Mouse (Mus musculus) heart, postnatal 10 days (tissue): ENCODE measurements around the gene Rpn1. TPM values are rescaled to one million over a fixed set of nuclear protein-coding genes. Genes with fewer than 3 reads are reported as not detected.

Experiments
- DNase-seq, 2 experiments: peaks; one replicate each; pipeline ENCODE4 v3.0.0; 2021
- intact Hi-C: fragments of 180-260 bp; cut with DNase I; formaldehyde crosslinking; loops from one replicate; pipeline ENCODE4 v1.15.1; 2025
- total RNA-seq, 2 experiments: library from RNA; stranded (reverse); gene quantifications; 2 replicates each; pipeline ENCODE4 v1.2.3; 2021

Gene Rpn1
- total RNA-seq, 2 experiments from 2014 or later, result 111 to 128 TPM

DNA sequence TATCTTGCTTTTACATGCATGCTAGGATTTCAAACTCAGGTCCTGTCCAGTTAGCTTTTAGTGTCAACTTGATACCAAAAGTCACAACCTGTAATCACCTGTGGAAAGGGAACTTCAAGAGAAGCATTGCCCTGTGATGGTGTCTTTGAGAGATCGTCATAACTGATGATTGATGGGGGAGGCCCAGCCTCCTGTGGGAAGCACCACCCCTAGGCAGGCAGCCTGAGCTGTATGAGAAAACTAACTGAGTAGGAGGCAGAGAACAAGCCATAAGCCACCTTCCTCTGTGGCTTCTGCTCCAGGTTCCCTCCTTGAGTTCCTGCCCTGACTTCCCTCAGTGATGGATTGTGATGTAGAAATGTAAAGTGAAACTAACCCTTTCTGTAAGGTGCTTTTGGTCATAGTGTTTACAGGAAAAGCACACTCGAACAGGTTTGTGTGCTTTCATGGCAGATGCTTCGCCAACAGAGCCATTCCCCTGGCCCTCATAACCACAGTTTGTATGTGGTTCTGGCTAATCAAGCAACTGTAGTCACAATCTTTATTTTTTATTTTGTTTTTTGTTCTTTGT is 20.1 kb upstream of the Rpn1 start:
- intact Hi-C loops, result no loop called here
- no peak for DNase-seq

DNA sequence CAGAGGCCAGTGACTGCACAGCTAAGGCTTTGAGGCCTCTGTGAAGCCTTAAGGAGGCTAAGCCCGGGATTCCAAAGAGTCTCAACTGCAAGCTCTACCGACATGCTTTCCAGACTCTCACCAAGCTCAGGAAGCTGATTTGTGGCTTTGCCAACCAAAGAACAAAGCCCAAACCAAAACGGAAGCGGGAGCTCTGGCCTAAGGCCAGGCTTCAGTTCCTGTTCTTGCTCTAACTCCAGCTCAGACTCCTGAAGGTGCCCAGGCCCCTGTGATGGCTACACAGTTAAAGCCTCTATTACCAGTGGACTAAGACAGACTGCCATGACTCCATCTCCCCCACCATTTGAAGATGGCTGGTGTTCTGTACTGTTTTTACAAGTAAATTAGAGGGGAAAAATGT is 19.2 kb upstream of the Rpn1 start:
- intact Hi-C loops, result no loop called here
- peak; percentile 62 to 77 for DNase-seq

DNA sequence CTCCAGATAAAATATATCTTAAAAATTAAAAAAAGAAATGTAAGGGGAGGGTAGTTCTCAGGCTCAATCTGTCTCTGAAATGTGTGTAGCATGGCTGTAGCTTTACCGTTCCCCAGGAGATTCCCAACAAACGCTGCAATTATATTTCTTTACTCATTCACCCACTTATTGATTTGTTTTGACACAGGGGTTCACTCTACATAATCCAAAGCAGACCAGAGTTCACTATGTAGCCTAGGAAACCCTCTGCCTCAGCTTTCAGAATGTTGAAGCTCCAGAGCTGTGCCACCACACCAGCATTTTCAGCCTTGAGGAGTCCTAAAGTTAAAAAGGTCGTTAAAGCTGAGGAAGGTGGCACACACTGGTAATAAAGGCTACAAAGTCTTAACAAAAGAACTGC is 18.3 kb upstream of the Rpn1 start:
- intact Hi-C loops, result no loop called here
- no peak for DNase-seq

DNA sequence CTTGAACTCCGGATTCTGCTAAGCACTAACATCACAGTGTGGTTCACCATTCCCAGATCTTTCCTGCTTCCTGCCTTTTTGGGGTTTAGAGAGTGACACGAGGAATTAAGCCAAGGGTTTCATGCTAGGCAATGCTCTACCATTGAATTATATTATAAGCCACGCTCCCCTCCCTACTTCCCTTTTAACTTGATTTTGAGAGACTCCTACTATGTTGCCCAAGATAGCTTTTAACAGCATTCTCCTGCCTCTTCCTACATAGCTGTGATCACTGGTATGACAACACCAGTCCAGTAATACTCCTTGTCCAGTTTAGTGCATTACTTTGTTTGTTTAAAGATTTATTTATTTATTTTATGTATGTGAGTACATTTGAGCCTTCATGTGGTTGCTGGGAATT is 16.6 kb upstream of the Rpn1 start:
- intact Hi-C loops, result no loop called here
- DNase-seq, result no peak

DNA sequence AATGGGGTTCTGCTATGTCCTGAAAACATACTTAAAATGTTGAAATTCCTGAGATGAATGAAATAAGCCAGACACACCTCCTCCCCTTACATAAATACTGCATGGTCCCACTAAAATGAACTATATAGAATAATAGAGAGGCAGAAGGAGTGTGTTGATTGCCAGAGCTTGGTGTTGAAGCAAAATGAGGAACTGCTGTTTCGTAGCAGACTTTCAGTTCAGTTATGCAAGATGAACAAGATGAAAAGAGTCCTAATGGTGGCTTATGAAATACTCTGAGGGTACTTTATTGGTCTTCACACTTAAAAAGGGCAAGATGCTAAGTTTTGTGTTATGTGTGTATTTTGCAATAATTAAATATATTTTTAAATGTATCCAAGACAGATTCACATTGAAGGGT is 15.5 kb upstream of the Rpn1 start:
- no peak for DNase-seq

DNA sequence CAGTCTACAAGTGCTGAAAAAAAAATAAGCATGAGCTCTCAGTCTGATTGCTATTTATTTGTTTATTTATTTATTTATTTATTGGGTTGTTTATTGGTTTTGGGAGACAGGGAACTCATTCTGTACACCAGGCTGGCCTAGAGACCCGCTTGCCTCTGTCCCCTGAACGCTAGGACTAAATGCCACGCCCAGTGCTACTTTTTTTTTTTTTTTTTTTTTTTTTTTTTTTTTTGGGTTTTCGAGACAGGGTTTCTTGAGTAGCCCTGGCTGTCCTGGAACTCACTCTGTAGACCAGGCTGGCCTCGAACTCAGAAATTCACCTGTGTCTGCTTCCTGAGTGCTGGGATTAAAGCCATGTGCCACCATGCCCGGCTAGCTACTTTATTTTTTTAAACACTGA is 13.8 kb upstream of the Rpn1 start:
- DNase-seq, result no peak
- intact Hi-C loops, result no loop called here

More for the DNA sequence above, 15.5 kb upstream of the Rpn1 start:
- intact Hi-C loops, result no loop called here

DNA sequence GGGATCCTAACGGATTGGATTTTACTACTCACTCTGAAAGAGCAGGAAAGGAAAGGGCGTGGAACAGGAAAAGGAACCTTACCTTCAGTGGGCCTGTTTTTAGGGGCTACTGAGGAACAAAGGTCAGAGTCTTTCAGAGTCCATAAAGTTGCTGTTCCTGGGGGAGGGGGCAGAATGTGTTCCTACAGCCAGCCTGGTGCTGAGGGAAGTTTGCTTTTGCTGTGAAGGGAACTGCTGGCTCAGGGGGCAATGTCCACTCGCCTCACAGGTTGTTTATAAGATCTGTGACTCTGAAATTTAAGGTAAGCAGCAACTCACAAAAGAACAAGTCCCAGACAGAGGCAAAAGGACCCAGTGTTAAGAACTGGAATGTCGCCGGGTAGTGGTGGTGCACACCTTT is 13.1 kb upstream of the Rpn1 start:
- DNase-seq, result no peak
- intact Hi-C loops, result no loop called here

DNA sequence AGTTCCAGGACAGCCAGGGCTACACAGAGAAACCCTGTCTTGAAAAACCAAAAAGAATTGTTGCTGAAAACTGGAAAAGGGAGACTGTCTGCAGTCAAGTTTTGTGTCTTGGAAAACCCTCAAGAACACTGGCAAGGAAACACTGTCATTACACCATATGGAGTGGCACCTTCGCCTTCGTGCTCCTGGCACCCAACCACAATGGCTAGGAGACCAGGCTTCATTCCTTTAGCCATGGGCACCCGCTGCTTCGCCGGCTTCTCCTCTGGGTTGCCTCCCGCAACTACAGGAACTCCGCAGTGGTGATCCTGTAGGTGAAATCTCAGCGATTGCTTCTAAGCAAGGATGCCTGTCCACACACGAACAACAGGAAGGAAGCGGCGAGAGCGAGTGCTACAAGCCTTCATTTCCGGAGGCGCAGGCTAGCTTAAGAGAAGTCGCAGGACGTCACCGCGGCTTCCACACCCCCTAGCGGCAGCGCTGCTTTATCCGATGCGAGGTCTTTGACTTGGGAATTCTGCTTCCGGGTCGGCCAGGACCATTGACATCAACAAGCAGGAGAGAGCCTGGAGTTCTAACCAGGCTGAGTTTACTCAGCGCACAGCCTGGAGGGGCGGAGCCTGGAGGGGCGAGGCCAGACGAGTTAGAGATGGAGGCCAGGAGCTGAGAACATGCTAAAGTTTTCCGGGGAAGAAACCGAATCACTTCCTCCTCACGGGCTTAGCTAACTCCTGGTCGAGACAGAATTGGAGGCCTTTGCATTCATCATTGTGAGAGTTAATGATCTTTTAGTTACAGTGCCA is 9.3 kb upstream of the Rpn1 start:
- intact Hi-C loops, result loop anchor here (2.0 kb wide), 2 partner anchors 30 to 64 kb away; partner anchors contain the start of gene Rab7
- peak; percentile 96 to 97 for DNase-seq

DNA sequence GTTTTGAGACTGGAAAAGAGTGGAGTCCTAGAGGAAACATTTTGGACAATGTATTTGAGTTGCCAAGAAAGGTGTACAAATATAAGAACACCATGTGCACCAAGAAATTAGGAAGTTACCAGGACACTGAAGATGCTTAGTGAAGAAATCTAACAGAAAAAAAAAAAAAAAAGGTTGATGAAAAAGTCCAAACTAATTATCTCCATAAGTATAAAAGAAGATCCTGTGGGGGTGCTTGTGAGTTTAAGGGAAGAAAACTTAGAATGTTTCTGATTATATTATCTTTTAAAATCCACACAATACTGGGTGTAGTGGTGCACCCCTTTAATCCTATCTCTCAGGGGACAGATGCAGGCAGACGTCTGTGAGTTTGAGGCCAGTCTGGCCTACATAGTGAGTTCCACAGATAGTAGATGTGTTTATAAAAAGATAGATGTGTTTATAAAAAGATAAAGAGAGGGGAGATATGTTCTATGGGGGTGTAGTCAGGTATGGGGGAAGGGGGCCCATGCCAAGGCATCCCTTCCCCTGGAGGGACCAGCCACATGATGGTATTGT is 8.2 kb upstream of the Rpn1 start:
- intact Hi-C loops, result loop anchor here (2.0 kb wide), 2 partner anchors 31 to 65 kb away; partner anchors contain the start of gene Rab7
- no peak for DNase-seq

DNA sequence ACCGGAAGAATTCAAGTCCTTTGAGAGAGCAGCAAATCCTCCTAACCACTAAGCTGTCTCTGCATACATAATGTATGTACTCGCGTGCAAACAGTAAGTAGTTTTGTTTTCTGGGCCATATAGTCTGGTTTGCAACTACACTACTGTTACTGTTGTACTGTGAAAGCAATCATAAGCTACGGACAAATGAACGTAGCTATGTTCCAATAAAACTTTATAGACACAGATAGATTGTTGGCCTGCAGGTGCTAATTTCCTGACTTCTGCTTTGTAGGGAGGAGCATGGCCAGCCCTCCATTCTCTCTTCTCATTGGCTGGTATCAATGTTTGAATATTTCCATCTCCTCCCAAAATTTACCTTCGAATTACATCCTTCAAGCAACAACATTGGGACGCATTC is 1.2 kb upstream of the Rpn1 start:
- intact Hi-C loops, result no loop called here
- DNase-seq, result no peak

DNA sequence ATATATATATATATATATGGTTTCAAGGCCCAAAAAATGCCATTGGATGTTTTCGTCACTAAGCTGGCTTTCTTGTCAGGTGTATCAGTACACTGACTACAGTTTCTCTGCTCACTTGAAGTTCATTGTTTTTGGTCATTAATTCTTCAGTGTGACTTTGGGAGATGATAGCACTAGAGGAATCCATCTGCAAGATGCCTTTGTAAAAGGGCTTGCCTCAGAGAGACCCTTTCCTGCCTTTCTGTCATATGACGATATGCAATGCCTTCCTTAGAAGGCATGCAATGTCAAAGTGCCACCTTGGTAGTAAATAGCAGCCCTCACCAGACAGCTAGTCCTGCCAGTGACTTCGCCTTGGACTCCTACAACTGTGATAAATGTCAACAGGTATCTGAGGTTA is 610 bp upstream of the Rpn1 start:
- intact Hi-C loops, result no loop called here
- DNase-seq, result peak in 1 of 2 experiments; percentile 13

DNA sequence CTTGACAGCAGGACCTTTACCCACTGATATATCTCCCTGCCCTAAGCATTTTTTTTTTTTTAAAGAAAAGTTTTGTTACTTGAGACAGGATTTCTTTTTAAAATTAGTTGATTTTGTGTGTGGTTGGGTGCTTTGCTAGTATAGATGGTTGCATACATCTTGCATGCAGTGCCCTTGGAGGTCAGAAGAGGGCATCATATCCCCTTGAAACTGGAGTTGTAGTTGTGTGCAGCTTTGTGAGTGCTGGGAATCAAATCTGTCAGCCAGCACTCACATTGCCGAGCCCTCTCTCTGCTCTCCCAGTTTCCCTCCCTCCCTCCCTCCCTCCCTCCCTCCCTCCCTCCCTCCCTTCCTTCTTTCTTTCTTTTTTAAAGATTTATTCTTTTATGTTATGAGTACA is 4.7 kb downstream of the Rpn1 start:
- DNase-seq, result no peak
- intact Hi-C loops, result loop anchor here (5.0 kb wide), 1 partner anchor 177 kb away; the partner anchor contains the start of gene Hmces

DNA sequence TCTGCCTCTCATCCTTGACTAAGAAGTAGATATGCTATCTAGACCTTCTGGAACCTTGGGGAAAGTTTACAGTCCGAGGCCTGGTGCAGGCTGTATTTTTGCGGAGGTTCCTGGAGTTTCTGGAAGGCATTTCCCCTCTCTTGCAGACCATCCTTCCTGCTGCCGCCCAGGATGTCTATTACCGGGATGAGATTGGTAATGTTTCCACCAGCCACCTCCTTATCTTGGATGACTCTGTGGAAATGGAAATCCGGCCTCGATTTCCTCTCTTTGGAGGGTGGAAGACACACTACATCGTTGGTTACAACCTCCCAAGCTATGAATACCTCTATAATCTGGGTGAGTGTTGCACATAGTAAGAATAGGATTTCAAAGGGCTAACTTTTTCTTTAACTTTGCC is 11.1 kb downstream of the Rpn1 start:
- no peak for DNase-seq
- intact Hi-C loops, result no loop called here

DNA sequence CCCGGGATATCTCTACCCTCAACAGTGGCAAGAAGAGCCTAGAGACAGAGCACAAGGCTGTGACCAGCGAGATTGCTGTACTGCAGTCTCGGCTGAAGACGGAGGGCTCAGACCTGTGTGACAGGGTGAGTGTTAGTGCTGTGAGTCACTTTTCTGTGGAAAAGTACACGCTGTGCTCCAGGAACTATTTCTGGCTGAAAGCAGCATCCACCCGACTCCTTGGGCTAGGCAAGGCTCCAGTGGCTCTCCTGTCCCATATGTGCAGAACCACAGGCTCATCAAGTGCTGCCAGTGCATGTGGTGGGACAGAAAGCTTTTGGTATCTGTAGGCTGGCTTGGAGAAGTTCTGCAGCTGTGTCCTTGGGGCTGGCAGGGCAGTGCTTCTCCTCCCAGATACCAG is 17.8 kb downstream of the Rpn1 start:
- DNase-seq, result no peak
- intact Hi-C loops, result no loop called here

DNA sequence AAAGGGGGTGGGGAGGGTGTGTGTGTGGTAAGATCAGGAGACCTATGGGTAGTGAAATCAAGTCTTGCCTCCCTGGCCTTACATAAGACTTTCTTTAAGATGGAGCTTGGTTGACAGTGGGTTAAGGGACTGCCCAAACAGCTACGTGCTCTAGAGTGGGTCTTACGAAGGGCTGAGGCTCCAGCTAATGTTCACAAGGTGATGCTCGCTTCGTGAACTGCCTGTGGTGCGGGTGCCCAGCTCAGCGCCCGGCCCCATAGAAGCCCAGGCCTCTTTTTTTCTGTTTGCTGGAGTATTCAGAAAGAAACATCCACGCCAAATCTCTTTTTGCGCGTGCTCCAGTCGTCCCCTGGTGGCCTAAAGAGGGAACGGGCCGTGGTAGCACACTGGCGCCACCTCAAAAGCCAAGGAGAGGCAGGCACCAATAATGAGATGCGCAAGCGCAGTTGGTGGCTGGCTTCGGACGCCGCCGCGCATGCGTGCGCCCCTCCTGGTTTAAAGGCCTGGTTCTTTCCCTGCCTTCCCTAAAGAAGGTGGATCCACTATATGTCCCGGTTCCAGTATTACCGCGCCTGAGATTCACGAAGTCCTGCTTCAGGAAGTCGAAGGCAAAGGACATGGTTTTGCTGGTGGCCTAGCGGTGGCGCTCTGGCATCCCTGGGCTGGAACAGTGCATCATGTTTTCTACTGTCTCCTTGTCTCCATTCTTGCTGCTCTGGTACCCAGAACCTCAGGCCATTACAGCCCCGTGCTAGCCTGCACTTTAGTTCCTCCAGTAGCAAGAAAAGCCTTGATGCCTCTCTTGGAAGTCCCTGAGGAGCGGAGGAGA is 21.7 kb downstream of the Rpn1 start:
- intact Hi-C loops, result loop anchor here (5.0 kb wide), 1 partner anchor 194 kb away; the partner anchor contains the start of gene Hmces

DNA sequence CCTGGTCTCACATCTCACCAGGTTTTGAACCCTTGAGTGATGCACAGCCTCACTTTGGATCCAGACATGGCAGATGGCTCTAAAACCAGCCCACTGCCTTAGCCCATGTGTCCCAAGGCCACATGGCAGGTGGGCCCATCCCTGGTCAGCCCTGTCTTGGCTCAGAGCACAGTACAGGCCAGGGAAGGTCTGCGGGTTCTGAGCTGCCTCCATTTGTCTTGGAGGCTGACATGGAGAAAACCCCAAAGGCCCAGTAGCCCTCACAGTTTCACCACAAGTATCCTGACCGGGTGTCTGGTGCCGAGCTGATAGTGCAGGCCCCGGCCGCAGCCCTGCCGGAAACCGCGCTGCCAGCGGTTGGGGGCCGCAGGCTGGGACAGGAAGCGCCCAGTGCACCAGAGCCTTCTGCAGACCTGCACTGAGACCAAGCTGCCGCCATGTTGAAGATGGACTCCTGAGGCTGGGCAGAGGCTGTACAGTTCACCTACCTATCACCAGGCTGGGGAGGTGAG is 22.4 kb downstream of the Rpn1 start:
- no peak for DNase-seq
- intact Hi-C loops, result loop anchor here (5.0 kb wide), 1 partner anchor 194 kb away; the partner anchor contains the start of gene Hmces

More for the DNA sequence above, 21.7 kb downstream of the Rpn1 start:
- DNase-seq, result peak; percentile 93

DNA sequence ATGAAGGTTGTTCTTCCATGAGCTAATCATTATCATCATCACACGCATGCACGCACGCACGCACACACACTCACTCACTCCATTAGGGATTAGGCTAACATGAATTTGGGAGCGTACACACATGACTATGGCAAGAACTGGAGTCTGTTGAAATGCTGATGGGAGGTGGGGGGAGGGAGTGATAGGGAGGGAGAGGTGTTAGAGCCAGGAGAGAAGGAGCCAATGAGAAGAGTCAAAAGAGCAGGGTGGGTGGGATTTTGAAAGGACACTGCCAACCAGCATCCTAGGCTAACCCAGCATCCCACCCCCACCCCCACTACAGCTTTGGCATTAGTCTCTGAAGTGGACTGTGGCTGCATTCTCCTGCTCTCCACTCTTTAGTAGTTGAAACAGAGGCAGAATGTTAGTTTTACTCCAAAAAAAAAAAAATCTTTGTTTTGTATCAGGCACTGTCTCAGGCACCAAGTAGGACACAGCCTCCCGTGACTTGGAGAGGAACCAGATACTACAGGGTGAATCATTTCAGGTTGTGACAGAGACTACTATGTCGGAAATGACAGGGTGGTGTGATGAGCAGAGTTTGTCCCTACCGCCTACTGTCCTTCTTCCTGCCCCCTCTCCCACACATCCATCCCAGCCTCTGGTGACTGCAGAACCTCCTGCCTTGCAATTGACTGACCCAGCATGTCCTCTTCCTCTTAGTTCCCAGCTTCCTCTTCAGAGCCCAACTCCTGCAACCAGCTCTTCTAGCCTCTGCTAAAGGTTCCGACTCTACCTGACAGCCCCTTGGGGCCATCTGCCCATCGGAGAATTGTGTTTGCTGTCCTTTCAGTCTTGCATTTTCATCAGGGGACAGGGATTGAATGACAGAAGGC is 23.6 kb downstream of the Rpn1 start:
- no peak for DNase-seq
- intact Hi-C loops, result loop anchor here (5.0 kb wide), 1 partner anchor 196 kb away; the partner anchor contains the start of gene Hmces

DNA sequence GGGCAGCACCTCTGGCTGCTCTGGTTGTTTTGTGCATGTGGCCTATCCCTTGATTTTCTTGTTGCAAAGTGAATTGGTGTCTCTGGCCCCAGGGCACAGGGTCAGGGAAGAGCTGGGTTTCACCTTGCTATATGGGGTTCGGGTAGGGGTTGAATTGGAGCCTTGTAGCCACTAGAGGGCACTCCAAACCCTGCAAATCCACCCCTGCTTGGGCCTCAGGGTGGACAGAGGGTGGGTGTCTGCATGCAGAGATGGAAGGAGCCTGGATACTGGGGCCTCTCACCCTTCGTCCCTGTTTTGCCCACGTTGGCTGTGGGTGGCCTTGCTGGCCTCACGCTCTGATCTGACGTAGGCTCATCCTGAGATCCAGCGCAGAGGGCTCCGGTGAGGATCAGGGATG is 28.9 kb downstream of the Rpn1 start:
- intact Hi-C loops, result loop anchor here (2.0 to 5.0 kb wide), 3 partner anchors 318 to 388 kb away; no protein-coding TSS in a partner anchor
- peak; percentile 72 to 82 for DNase-seq

DNA sequence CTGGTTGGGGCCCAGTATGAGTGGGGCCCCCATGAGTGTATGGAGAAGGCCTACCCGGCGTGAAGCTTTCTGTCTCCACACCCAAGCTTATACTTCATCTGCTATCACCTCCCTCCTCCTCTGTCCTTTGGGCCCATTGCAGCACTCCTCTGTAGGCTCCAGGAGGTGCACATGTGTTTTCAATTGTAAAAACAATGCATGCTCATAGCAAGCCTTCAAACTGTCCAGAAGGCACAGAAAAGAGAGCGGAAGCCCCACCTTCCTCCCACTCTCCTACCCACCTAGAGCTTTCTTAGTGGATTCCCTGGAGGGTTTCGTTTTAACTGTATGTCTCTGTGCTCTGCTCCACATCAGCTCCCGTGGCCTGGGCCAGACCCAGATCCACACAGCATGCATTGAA is 30.1 kb downstream of the Rpn1 start:
- intact Hi-C loops, result loop anchor here (5.0 kb wide), 1 partner anchor 373 kb away; no protein-coding TSS in a partner anchor
- no peak for DNase-seq
